Mouse (Mus musculus): ENCODE data around the gene Cc2d2b. TPM values are rescaled to one million over a fixed set of nuclear protein-coding genes. Genes with fewer than 3 reads are reported as not detected.

Gene Cc2d2b
- polyA plus RNA-seq, 1 experiment = not detected

DNA sequence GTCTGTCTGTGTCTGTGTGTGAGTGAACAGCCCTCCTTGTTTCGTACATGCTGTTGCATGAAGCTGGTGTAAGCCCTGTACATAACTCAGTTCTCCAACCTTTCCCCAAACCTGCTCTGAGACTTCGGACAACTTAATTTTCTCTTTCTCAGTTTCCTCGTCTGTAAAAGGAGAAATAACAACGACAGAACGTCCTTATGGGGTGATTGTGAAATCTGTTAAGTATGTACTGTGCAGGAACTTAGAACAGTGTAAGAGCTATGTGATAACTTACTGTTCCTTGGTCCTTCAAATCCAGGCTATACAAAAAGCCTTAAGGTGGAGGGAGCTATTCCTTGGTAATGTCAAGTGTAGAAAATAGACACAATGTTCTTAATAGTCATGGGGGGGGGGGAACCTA, 83.8 kb downstream of the Cc2d2b start:
- WGBS = 18% methylated on average over 5 of the region's 5 CpGs
- Histone ChIP-seq H3K27ac (ENCODE audit: insufficient read depth, low read depth, low read length) (no peak overlapping the region), H3K4me1 (ENCODE audit: control insufficient read depth, insufficient read depth, low read length) (peaks cover 6% of the 10 kb centered on the region), H3K4me3 (ENCODE audit: insufficient read depth, low read depth, low read length) (peak overlapping the region; percentile 83)
- TF ChIP-seq CTCF (IDR thresholded peaks at IDR 0.05; ENCODE audit: insufficient read depth, low read depth, low read length) = no peak
- TF ChIP-seq POLR2A (IDR thresholded peaks at IDR 0.05; ENCODE audit: insufficient read depth, low read depth, low read length) = no peak

DNA sequence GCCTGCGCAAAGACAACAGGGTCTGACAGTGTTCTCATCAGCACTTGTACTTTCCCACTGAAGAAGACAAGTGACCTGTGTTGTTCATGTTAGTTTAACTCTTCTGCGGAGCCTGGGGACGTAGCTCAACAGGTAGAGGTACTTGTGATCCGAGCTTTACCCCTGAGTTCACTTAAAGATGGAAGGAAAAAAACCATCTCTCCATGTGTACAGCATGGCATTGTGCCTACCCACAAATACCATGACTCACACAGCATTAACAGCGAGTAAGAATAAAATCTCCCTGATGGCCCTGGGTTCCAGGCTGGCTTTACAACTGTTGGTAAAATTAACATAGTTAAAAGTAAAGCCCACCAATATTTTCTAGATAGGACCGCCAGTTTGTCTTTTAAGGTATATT, 85.9 kb downstream of the Cc2d2b start:
- no peak for TF ChIP-seq POLR2A (IDR thresholded peaks at IDR 0.05; ENCODE audit: insufficient read depth, low read depth, low read length)
- no peak for TF ChIP-seq CTCF (IDR thresholded peaks at IDR 0.05; ENCODE audit: insufficient read depth, low read depth, low read length)
- WGBS = 86% methylated on average over 6 of the region's 6 CpGs
- H3K4me3 ChIP-seq (ENCODE audit: insufficient read depth, low read depth, low read length) = no peak overlapping the region
- H3K4me1 ChIP-seq (ENCODE audit: control insufficient read depth, insufficient read depth, low read length) = peaks cover 6% of the 10 kb centered on the region
- H3K27ac ChIP-seq (ENCODE audit: insufficient read depth, low read depth, low read length) = no peak overlapping the region

DNA sequence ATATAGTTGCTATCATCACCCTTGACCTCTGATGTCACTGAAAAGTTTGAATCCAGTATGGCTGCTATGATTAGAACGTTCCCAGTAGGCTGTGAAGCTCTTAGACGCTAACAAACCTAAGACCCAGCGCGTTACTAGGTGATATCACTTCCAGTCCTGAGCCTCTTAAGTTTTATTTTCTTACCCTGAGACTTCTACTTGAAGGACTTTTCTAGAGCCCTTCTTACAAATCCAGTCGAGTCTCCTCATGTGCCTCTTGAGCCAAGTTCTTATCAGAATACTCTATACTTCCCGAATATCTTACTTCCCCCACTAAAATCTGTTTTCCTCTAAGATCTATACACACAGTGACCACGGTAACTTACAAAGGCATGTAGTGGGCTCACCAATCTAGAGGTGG, 89.7 kb downstream of the Cc2d2b start:
- WGBS = 95% methylated on average over 7 of the region's 7 CpGs
- no peaks in the 10 kb centered on the region for H3K4me1 ChIP-seq (ENCODE audit: control insufficient read depth, insufficient read depth, low read length)
- no peak overlapping the region for H3K4me3 ChIP-seq (ENCODE audit: insufficient read depth, low read depth, low read length)
- TF ChIP-seq POLR2A (IDR thresholded peaks at IDR 0.05; ENCODE audit: insufficient read depth, low read depth, low read length) (no peak), CTCF (IDR thresholded peaks at IDR 0.05; ENCODE audit: insufficient read depth, low read depth, low read length) (no peak)
- H3K27ac ChIP-seq (ENCODE audit: insufficient read depth, low read depth, low read length) = no peak overlapping the region

DNA sequence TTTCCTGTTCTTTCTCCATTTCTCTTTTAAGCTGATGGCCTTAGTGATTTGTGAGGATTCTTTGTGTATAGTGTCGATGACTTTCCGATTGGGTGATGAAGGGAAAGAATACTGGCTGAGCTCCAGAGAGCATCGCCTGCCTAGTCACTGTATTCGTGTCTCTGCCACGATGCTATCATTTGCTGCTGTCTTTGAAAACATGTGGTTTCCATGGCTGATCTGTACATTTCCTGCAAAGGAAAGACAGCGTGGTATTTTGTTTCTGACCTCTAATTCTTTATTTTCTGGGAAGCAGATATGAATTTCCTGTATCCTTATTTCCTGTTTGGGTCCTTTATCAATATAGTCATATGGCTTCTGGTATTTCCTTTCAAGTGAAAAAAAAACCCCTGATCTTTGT, 91.8 kb downstream of the Cc2d2b start:
- 45% methylated on average over 6 of the region's 6 CpGs for WGBS
- no peak for TF ChIP-seq CTCF (IDR thresholded peaks at IDR 0.05; ENCODE audit: insufficient read depth, low read depth, low read length)
- no peak for TF ChIP-seq POLR2A (IDR thresholded peaks at IDR 0.05; ENCODE audit: insufficient read depth, low read depth, low read length)
- Histone ChIP-seq H3K27ac (ENCODE audit: insufficient read depth, low read depth, low read length) (no peak overlapping the region), H3K4me1 (ENCODE audit: control insufficient read depth, insufficient read depth, low read length) (no peaks in the 10 kb centered on the region), H3K4me3 (ENCODE audit: insufficient read depth, low read depth, low read length) (no peak overlapping the region)

DNA sequence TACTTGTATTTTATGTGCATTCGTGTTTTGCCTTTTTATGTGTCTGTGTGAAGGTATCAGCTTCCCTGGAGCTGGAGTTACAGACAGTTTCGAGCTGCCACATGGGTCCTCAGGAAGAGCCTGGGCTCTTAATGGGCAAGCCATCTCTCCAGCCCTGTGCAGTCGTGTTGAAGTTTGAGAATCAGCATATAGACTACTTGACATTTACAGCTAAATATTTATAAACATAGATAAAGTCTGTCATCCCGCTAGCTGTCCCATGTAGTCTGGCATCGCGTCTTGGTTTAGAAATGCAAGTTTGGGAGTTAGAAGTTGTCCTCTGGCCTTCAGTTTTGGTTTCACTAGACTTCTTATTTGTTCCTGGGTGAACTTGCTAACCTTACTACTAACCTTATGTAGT, 92.5 kb downstream of the Cc2d2b start:
- H3K27ac ChIP-seq (ENCODE audit: insufficient read depth, low read depth, low read length) = no peak overlapping the region
- WGBS = 95% methylated on average over 6 of the region's 6 CpGs
- no peaks in the 10 kb centered on the region for H3K4me1 ChIP-seq (ENCODE audit: control insufficient read depth, insufficient read depth, low read length)
- no peak for TF ChIP-seq POLR2A (IDR thresholded peaks at IDR 0.05; ENCODE audit: insufficient read depth, low read depth, low read length)
- H3K4me3 ChIP-seq (ENCODE audit: insufficient read depth, low read depth, low read length) = no peak overlapping the region

DNA sequence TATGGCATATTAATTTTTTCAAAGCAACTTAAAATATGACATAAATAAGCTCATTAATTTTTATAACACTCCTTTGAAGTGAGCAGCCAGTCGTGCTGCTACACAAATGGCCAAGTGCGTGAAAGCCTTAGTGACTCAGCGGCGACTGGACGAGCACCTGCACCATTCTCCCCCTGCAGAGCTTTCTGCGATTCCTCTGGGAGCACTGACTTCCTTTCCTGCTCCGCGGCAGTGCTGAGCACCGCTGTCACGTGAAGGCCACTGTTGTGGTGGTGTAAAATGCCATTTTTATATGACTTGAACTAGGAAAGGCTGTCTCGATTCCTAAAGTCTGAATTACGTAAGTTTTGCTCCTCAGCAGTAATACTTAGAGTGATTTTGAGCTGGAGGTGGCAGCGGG, 93.0 kb downstream of the Cc2d2b start:
- TF ChIP-seq POLR2A (IDR thresholded peaks at IDR 0.05; ENCODE audit: insufficient read depth, low read depth, low read length) (no peak), CTCF (IDR thresholded peaks at IDR 0.05; ENCODE audit: insufficient read depth, low read depth, low read length) (no peak)
- no peak overlapping the region for H3K27ac ChIP-seq (ENCODE audit: insufficient read depth, low read depth, low read length)
- no peak overlapping the region for H3K4me3 ChIP-seq (ENCODE audit: insufficient read depth, low read depth, low read length)
- H3K4me1 ChIP-seq (ENCODE audit: control insufficient read depth, insufficient read depth, low read length) = no peaks in the 10 kb centered on the region
- 82% methylated on average over 13 of the region's 13 CpGs for WGBS

DNA sequence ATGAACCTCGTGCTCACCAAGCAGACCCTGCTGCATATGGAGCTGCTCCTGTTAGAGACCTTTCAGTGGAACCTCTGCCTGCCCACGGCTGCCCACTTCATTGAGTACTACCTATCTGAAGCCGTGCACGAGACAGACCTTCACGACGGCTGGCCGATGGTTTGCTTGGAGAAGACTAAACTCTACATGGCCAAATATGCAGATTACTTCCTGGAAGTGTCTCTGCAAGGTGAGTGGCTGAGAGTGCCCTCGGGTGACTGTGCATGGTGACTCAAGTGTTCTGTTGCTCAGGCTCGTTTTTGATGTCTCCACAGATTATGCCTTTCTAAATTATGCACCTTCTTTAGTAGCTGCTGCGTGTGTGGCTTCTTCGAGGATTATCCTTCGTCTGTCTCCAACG, 96.2 kb downstream of the Cc2d2b start:
- TF ChIP-seq POLR2A (IDR thresholded peaks at IDR 0.05; ENCODE audit: insufficient read depth, low read depth, low read length) (no peak), CTCF (IDR thresholded peaks at IDR 0.05; ENCODE audit: insufficient read depth, low read depth, low read length) (no peak)

DNA sequence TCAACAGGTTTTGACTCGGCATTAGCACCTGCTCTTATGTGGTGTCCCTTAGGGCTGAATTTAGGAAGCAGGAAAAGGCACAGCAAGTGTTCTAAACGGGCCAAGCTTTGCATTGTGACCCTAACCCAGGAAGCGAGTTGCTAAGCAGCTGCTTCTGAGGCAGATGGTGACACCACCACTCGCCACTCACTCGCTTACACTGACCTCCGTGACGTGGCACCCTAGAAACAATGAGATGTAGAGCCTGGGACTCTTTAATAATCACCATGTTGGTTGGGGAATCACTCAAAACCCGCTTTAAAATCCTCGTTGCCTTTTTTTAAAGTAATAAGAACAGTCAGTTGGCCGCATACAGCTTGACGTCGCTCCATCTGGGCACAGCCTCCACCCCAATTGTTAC, 100.8 kb downstream of the Cc2d2b start:
- TF ChIP-seq CTCF (IDR thresholded peaks at IDR 0.05; ENCODE audit: insufficient read depth, low read depth, low read length) (no peak), POLR2A (IDR thresholded peaks at IDR 0.05; ENCODE audit: insufficient read depth, low read depth, low read length) (no peak)
- Histone ChIP-seq H3K27ac (ENCODE audit: insufficient read depth, low read depth, low read length) (no peak overlapping the region), H3K4me1 (ENCODE audit: control insufficient read depth, insufficient read depth, low read length) (no peaks in the 10 kb centered on the region), H3K4me3 (ENCODE audit: insufficient read depth, low read depth, low read length) (no peak overlapping the region)
- 86% methylated on average over 12 of the region's 12 CpGs for WGBS

More for the DNA sequence above, 96.2 kb downstream of the Cc2d2b start:
- no peaks in the 10 kb centered on the region for H3K4me1 ChIP-seq (ENCODE audit: control insufficient read depth, insufficient read depth, low read length)
- 89% methylated on average over 13 of the region's 13 CpGs for WGBS
- H3K4me3 ChIP-seq (ENCODE audit: insufficient read depth, low read depth, low read length) = no peak overlapping the region
- no peak overlapping the region for H3K27ac ChIP-seq (ENCODE audit: insufficient read depth, low read depth, low read length)

DNA sequence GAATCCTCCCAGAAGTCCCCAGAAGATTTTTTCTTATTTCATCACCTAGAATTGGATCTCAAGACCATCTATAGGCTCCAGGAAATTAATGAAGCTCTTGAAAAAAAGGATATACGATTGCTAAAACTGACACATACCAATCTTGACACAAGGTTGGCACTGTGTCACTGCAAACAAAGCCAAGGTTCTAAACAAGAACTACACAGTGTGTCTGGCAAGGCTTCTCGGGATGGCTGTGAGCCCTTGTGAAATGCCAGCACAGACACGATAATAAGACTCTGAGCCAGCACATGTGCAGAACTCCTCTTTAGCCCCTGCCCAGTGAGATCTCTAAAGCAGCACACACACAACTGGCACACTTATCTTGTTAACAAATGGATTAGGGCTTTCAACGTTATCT, 111.0 kb downstream of the Cc2d2b start:
- TF ChIP-seq CTCF (IDR thresholded peaks at IDR 0.05; ENCODE audit: insufficient read depth, low read depth, low read length) = no peak
- TF ChIP-seq POLR2A (IDR thresholded peaks at IDR 0.05; ENCODE audit: insufficient read depth, low read depth, low read length) = no peak
- H3K4me1 ChIP-seq (ENCODE audit: control insufficient read depth, insufficient read depth, low read length) = no peaks in the 10 kb centered on the region
- H3K27ac ChIP-seq (ENCODE audit: insufficient read depth, low read depth, low read length) = no peak overlapping the region
- WGBS = 23% methylated on average over 4 of the region's 4 CpGs
- no peak overlapping the region for H3K4me3 ChIP-seq (ENCODE audit: insufficient read depth, low read depth, low read length)

DNA sequence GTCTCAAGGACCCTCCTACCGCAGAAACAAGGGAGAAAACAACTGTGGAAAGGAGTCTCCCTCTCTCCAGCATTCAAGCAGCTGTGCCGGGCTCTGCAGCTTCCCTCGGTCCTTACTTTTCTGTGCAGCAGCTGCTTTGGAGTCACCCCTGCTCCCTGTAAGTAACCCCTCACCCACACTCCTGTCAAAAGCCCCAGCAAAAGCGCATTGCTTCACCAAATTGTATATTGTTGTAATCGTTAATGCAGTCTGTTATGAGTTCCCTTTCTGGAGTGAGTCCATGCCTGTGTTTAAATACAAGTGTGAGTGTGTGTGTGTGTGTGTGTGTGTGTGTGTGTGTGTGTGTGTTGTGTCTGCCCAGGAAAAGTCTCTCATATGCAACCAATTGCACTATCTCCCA, 119.7 kb downstream of the Cc2d2b start:
- H3K27ac ChIP-seq (ENCODE audit: insufficient read depth, low read depth, low read length) = no peak overlapping the region
- no peaks in the 10 kb centered on the region; the same call in 1 of the 2 replicates for H3K4me1 ChIP-seq (ENCODE audit: control insufficient read depth, insufficient read depth, low read length)
- WGBS = 29% methylated on average over 5 of the region's 5 CpGs
- TF ChIP-seq POLR2A (IDR thresholded peaks at IDR 0.05; ENCODE audit: insufficient read depth, low read depth, low read length) (no peak), CTCF (IDR thresholded peaks at IDR 0.05; ENCODE audit: insufficient read depth, low read depth, low read length) (no peak)
- H3K4me3 ChIP-seq (ENCODE audit: insufficient read depth, low read depth, low read length) = no peak overlapping the region

All from olfactory bulb, adult 2 months (tissue).